Mouse (Mus musculus) CH12.LX (cell line): Measurements from ENCODE around the gene Nup205. TPM values are rescaled to one million over a fixed set of nuclear protein-coding genes. Genes with fewer than 3 reads are reported as not detected.
"Not testable (repeated sequence)": the region's sequence is repeated elsewhere in the genome, so short reads cannot be mapped to it uniquely, and the experiment has no call there.

Experiments
- DNase-seq: peaks from one replicate; pipeline ENCODE4 v3.0.0-alpha.2; 2013; ENCODE audit errors: extremely low read depth
- H3K27ac ChIP-seq: 2 replicates; pipeline ENCODE4 v1.5.1; 2012; ENCODE audit warnings: low read depth, mild to moderate bottlenecking, control low read depth, moderate library complexity; ENCODE audit not compliant: insufficient read depth
- H3K27me3 ChIP-seq: replicated peaks from 2 replicates; pipeline ENCODE3; 2012; ENCODE audit warnings: inconsistent platforms
- H3K36me3 ChIP-seq, 2 experiments: replicated peaks in 1 of 2; 2 replicates each; pipeline versions ENCODE3 to v1.6.1; 2012; ENCODE audit warnings: inconsistent platforms in 1 of 2, low read length in 1 of 2, mild to moderate bottlenecking in 1 of 2, mixed read lengths in 1 of 2, moderate library complexity in 1 of 2; ENCODE audit not compliant: control insufficient read depth in 1 of 2, insufficient read depth in 1 of 2
- H3K4me1 ChIP-seq, 2 experiments: 2 replicates each; pipeline ENCODE4 v1.6.1; 2012; ENCODE audit warnings: inconsistent platforms in 1 of 2, moderate library complexity in 1 of 2; ENCODE audit not compliant: insufficient read depth in 2 of 2, control insufficient read depth in 1 of 2
- H3K4me2 ChIP-seq: 2 replicates; pipeline ENCODE4 v1.6.1; 2012; ENCODE audit warnings: low read depth, mild to moderate bottlenecking, control low read depth; ENCODE audit not compliant: poor library complexity, insufficient read depth, severe bottlenecking
- H3K4me3 ChIP-seq, 3 experiments: fragments of 150-350 bp in 1 of 3; sonication (generic) in 1 of 3; replicated peaks in 1 of 3; 2 replicates each; pipeline versions ENCODE3 to v1.5.1; 2011 to 2012; ENCODE audit warnings: low read depth in 2 of 3, low read length in 2 of 3, mild to moderate bottlenecking in 2 of 3, moderate library complexity in 2 of 3, control low read depth in 1 of 3, improper control_type of control experiment in 1 of 3, inconsistent platforms in 1 of 3, mixed read lengths in 1 of 3; ENCODE audit not compliant: poor library complexity in 1 of 3
- H3K79me2 ChIP-seq: replicated peaks from 2 replicates; pipeline ENCODE4 v1.6.1; 2012; ENCODE audit warnings: mild to moderate bottlenecking, moderate library complexity; ENCODE audit not compliant: control insufficient read depth, poor library complexity, insufficient read depth, severe bottlenecking; ENCODE audit errors: extremely low read depth
- H3K9ac ChIP-seq: 2 replicates; pipeline ENCODE4 v1.6.1; 2012; ENCODE audit warnings: low read depth, mild to moderate bottlenecking, control low read depth, moderate library complexity; ENCODE audit not compliant: insufficient read depth
- H3K9me3 ChIP-seq: replicated peaks from 2 replicates; pipeline ENCODE3; 2012; ENCODE audit warnings: low read length, inconsistent platforms, mixed read lengths
- CHD2 ChIP-seq: IDR thresholded peaks from 2 replicates; pipeline ENCODE4 v1.6.1; 2011; ENCODE audit warnings: low read length, improper control_type of control experiment
- CTCF ChIP-seq, 2 experiments: IDR thresholded peaks in 1 of 2; conservative IDR thresholded peaks in 1 of 2; 2 replicates each; pipeline ENCODE4 v1.5.1; 2011 to 2012; ENCODE audit warnings: low read depth in 2 of 2, low read length in 2 of 2, improper control_type of control experiment in 1 of 2, inconsistent platforms in 1 of 2, mild to moderate bottlenecking in 1 of 2, moderate library complexity in 1 of 2
- ELF1 ChIP-seq: IDR thresholded peaks from 2 replicates; pipeline ENCODE4 v1.6.1; 2014; ENCODE audit warnings: low read depth, mild to moderate bottlenecking, inconsistent platforms, low read length, improper control_type of control experiment
- EP300 ChIP-seq: IDR thresholded peaks from 2 replicates; pipeline ENCODE4 v1.6.1; 2011; ENCODE audit warnings: low read length, improper control_type of control experiment
- ETS1 ChIP-seq: conservative IDR thresholded peaks from 2 replicates; pipeline ENCODE4 v1.6.1; 2012; ENCODE audit warnings: low read depth, mild to moderate bottlenecking, inconsistent platforms, low read length, improper control_type of control experiment, moderate library complexity
- GABPA ChIP-seq: IDR thresholded peaks from 2 replicates; pipeline ENCODE4 v1.6.1; 2012; ENCODE audit warnings: low read depth, low read length, improper control_type of control experiment, inconsistent platforms; ENCODE audit not compliant: insufficient replicate concordance
- HCFC1 ChIP-seq: IDR thresholded peaks from 2 replicates; pipeline ENCODE4 v1.6.1; 2012; ENCODE audit warnings: low read depth, mild to moderate bottlenecking, inconsistent platforms, low read length, improper control_type of control experiment
- IRF4 ChIP-seq: IDR thresholded peaks from 2 replicates; pipeline ENCODE4 v1.6.1; 2014; ENCODE audit warnings: low read depth, mild to moderate bottlenecking, inconsistent platforms, low read length, improper control_type of control experiment
- JUND ChIP-seq: conservative IDR thresholded peaks from 2 replicates; pipeline ENCODE4 v1.6.1; 2011; ENCODE audit warnings: low read depth, low read length, improper control_type of control experiment
- MAX ChIP-seq: IDR thresholded peaks from 2 replicates; pipeline ENCODE4 v1.6.1; 2011; ENCODE audit warnings: low read length, improper control_type of control experiment
- MAZ ChIP-seq: IDR thresholded peaks from 2 replicates; pipeline ENCODE4 v1.6.1; 2012; ENCODE audit warnings: low read depth, mild to moderate bottlenecking, inconsistent platforms, low read length, improper control_type of control experiment, moderate library complexity
- MYC ChIP-seq: IDR thresholded peaks from 2 replicates; pipeline ENCODE4 v1.6.1; 2011; ENCODE audit warnings: low read depth, mild to moderate bottlenecking, improper control_type of control experiment, low read length
- NELFE ChIP-seq: IDR thresholded peaks from 2 replicates; pipeline ENCODE4 v1.6.1; 2011; ENCODE audit warnings: low read depth, low read length, improper control_type of control experiment
- NRF1 ChIP-seq: IDR thresholded peaks from 2 replicates; pipeline ENCODE4 v1.6.1; 2014; ENCODE audit warnings: low read depth, mild to moderate bottlenecking, inconsistent platforms, low read length, improper control_type of control experiment, moderate library complexity
- RAD21 ChIP-seq: IDR thresholded peaks from 2 replicates; pipeline ENCODE4 v1.6.1; 2011; ENCODE audit warnings: low read depth, mild to moderate bottlenecking, low read length, improper control_type of control experiment, moderate library complexity
- RCOR1 ChIP-seq: conservative IDR thresholded peaks from 2 replicates; pipeline ENCODE4 v1.6.1; 2012; ENCODE audit warnings: low read depth, mild to moderate bottlenecking, inconsistent platforms, low read length, improper control_type of control experiment
- SMC3 ChIP-seq: IDR thresholded peaks from 2 replicates; pipeline ENCODE4 v1.6.1; 2011; ENCODE audit warnings: low read depth, low read length, improper control_type of control experiment
- TCF12 ChIP-seq: IDR thresholded peaks from 2 replicates; pipeline ENCODE4 v1.6.1; 2014; ENCODE audit warnings: low read depth, mild to moderate bottlenecking, inconsistent platforms, low read length, improper control_type of control experiment
- UBTF ChIP-seq: IDR thresholded peaks from 2 replicates; pipeline ENCODE4 v1.6.1; 2012; ENCODE audit warnings: low read depth, mild to moderate bottlenecking, inconsistent platforms, low read length, improper control_type of control experiment, moderate library complexity
- USF2 ChIP-seq: conservative IDR thresholded peaks from 2 replicates; pipeline ENCODE4 v1.6.1; 2011; ENCODE audit warnings: low read depth, low read length, improper control_type of control experiment
- ZKSCAN1 ChIP-seq: IDR thresholded peaks from 2 replicates; pipeline ENCODE4 v1.6.1; 2012; ENCODE audit warnings: low read depth, inconsistent platforms, low read length, improper control_type of control experiment, borderline replicate concordance
- ZNF384 ChIP-seq: IDR thresholded peaks from 2 replicates; pipeline ENCODE4 v1.6.1; 2012; ENCODE audit warnings: low read depth, low read length, improper control_type of control experiment, inconsistent platforms
- dilution Hi-C: fragments of 300-500 bp; cut with MboI; formaldehyde crosslinking; loops from 2 replicates; pipeline ENCODE4 v1.14.3; 2020; ENCODE audit warnings: low sequenced_read_pairs; ENCODE audit not compliant: extremely low pct_unique_long_range_greater_than_20kb, extremely low pct_ligation_motif_present
- in situ Hi-C: fragments of 300-500 bp; cut with MboI; formaldehyde crosslinking; loops from 3 replicates; pipeline ENCODE4 v1.14.3; 2019; ENCODE audit warnings: low sequenced_read_pairs, low pct_ligation_motif_present, low pct_unique_long_range_greater_than_20kb, mixed read lengths
- polyA plus RNA-seq: library from polyadenylated mRNA; unstranded; fragments of >175 nt; gene quantifications from 2 replicates; pipeline ENCODE4 v1.2.1, GENCODE M21; 2012; ENCODE audit warnings: low read depth; ENCODE audit not compliant: insufficient read length
- total RNA-seq, 2 experiments: library from RNA; depleted of rRNA; stranded (reverse); fragments of 300-350 nt in 1 of 2; fragments of >200 nt in 1 of 2; gene quantifications; 2 replicates each; pipeline ENCODE4 v1.2.3; 2012 to 2014

Gene Nup205
- total and polyA plus RNA-seq, 3 experiments = 82.0 to 121 (median 108) TPM

- Histone ChIP-seq H3K4me3 (no peak overlapping the region), H3K4me1 (peaks cover 4 to 19% of the 10 kb centered on the region in 2 experiments; a peak in 3 of 4 replicates), H3K27me3 (no peaks in the 10 kb centered on the region), H3K4me2 (no peak overlapping the region), H3K79me2 (no peaks in the 10 kb centered on the region), H3K9ac (no peak overlapping the region), H3K9me3 (no peaks in the 10 kb centered on the region), H3K27ac (no peak overlapping the region), H3K36me3 (no peaks in the 10 kb centered on the region)
- DNase-seq = no peak
- TF ChIP-seq GABPA (no peak), JUND (no peak), MAZ (no peak), ETS1 (no peak), EP300 (no peak), CHD2 (no peak), NRF1 (no peak), UBTF (no peak), TCF12 (no peak), IRF4 (no peak), RCOR1 (no peak), HCFC1 (no peak), NELFE (no peak), USF2 (no peak), SMC3 (no peak), MAX (no peak), ELF1 (no peak), ZKSCAN1 (no peak)
- in situ Hi-C loops (no loop called here), dilution Hi-C loops (no loop called here)
Observed at GRCm38 (mm10) chr6:35169250-35169649, 8.0 kb upstream of the Nup205 start.

GRCm38 (mm10) chr6:35172028-35172427 lies 5.2 kb upstream of the Nup205 start:
- H3K27ac ChIP-seq, H3K9ac ChIP-seq, DNase-seq, dilution Hi-C loops, H3K27me3 ChIP-seq, H3K9me3 ChIP-seq, H3K36me3 ChIP-seq, H3K4me3 ChIP-seq, H3K79me2 ChIP-seq, H3K4me2 ChIP-seq: not testable (repeated sequence)
- TF ChIP-seq CTCF (conservative IDR thresholded peaks at IDR 0.05 in 1 of 2, IDR thresholded peaks at IDR 0.05 in 1 of 2; ENCODE audit: low read depth in 2 of 2, low read length in 2 of 2) = peak in 1 of 2 experiments; percentile 37; a peak in 2 of 4 replicates
- TF ChIP-seq MYC = peak; percentile 34; the same call in 1 of the 2 replicates
- peak; percentile 13 for TF ChIP-seq RAD21
- TF ChIP-seq ZNF384 = peak; percentile 27; the same call in 1 of the 2 replicates
- in situ Hi-C loops = loop anchor here (5.0 kb wide), 1 partner anchor 35 kb away; no protein-coding TSS in a partner anchor
- H3K4me1 ChIP-seq = peaks cover 4 to 19% of the 10 kb centered on the region in 2 experiments; a peak in 3 of 4 replicates
